Mouse (Mus musculus) frontal cortex, adult (tissue): ENCODE measurements around the gene Exosc5.

Experiments used
- ATAC-seq: cut with Nextera tagmentation; 2 replicates; pipeline ENCODE4 v1.9.2; 2017; ENCODE audit warnings: mild to moderate bottlenecking, moderate library complexity, mixed read lengths; ENCODE audit not compliant: low TSS enrichment

Gene Exosc5

GRCm38 (mm10) chr7:25636373-25636772 is 22.6 kb upstream of the Exosc5 start:
- ATAC-seq: no peak

- ATAC-seq: no peak
Measured at GRCm38 (mm10) chr7:25637099-25637498, 21.9 kb upstream of the Exosc5 start.

- peak; percentile 69 for ATAC-seq
Measured at GRCm38 (mm10) chr7:25639754-25640153, 19.2 kb upstream of the Exosc5 start.

GRCm38 (mm10) chr7:25644136-25644535 is 14.8 kb upstream of the Exosc5 start:
- no peak for ATAC-seq

GRCm38 (mm10) chr7:25644631-25645030 is 14.3 kb upstream of the Exosc5 start:
- no peak for ATAC-seq

GRCm38 (mm10) chr7:25645074-25645473 is 13.9 kb upstream of the Exosc5 start:
- ATAC-seq: no peak

GRCm38 (mm10) chr7:25647574-25648123 is 11.3 kb upstream of the Exosc5 start:
- no peak for ATAC-seq

GRCm38 (mm10) chr7:25649839-25650238 is 9.1 kb upstream of the Exosc5 start:
- no peak for ATAC-seq

GRCm38 (mm10) chr7:25651281-25651680 is 7.7 kb upstream of the Exosc5 start:
- ATAC-seq: no peak

GRCm38 (mm10) chr7:25652244-25652759 is 6.7 kb upstream of the Exosc5 start:
- no peak for ATAC-seq

- no peak for ATAC-seq
Measured at GRCm38 (mm10) chr7:25655601-25656428, 3.1 kb upstream of the Exosc5 start.

- no peak for ATAC-seq
Measured at GRCm38 (mm10) chr7:25657785-25658184, 1.2 kb upstream of the Exosc5 start.

- no peak for ATAC-seq
Measured at GRCm38 (mm10) chr7:25666381-25666780, 7.4 kb downstream of the Exosc5 start.

- ATAC-seq: no peak
Measured at GRCm38 (mm10) chr7:25669158-25669557, 10.2 kb downstream of the Exosc5 start.

GRCm38 (mm10) chr7:25669631-25670030 is 10.7 kb downstream of the Exosc5 start:
- no peak for ATAC-seq

- no peak for ATAC-seq
Measured at GRCm38 (mm10) chr7:25670096-25670495, 11.1 kb downstream of the Exosc5 start.

GRCm38 (mm10) chr7:25671686-25672085 is 12.7 kb downstream of the Exosc5 start:
- ATAC-seq: no peak

GRCm38 (mm10) chr7:25672442-25672841 is 13.5 kb downstream of the Exosc5 start:
- no peak for ATAC-seq

GRCm38 (mm10) chr7:25674297-25674696 is 15.3 kb downstream of the Exosc5 start:
- no peak for ATAC-seq

GRCm38 (mm10) chr7:25674719-25675300 is 15.8 kb downstream of the Exosc5 start, which contains the start of gene Tmem91:
Gene Tmem91, minus strand, starts transcription at chr7:25675166.
- ATAC-seq: no peak

- no peak for ATAC-seq
Measured at GRCm38 (mm10) chr7:25675405-25675804, 16.4 kb downstream of the Exosc5 start.

- peak; percentile 42 for ATAC-seq
Measured at GRCm38 (mm10) chr7:25676085-25676781, 17.3 kb downstream of the Exosc5 start.
